Mouse (Mus musculus): ENCODE data around the gene Vmn1r74. TPM values are rescaled to one million over a fixed set of nuclear protein-coding genes. Genes with fewer than 3 reads are reported as not detected.
"Not testable (repeated sequence)": the region's sequence is repeated elsewhere in the genome, so short reads cannot be mapped to it uniquely, and the experiment has no call there.

The Vmn1r74 gene
- not detected in 2 replicates for polyA plus RNA-seq (2011; ENCODE audit: insufficient read depth, insufficient read length, low replicate concordance, missing spikeins)

GRCm38 (mm10) chr7:11833680-11834079 is at the start of gene Vmn1r74:
Gene Vmn1r74, plus strand, starts transcription at chr7:11833980.
- no peak within 1 kb of the TSS for H3K4me3 ChIP-seq (replicated peaks; ENCODE audit: control insufficient read depth, low read depth, low read length)

GRCm38 (mm10) chr7:11813751-11814150 is 20.0 kb upstream of the Vmn1r74 start:
- Histone ChIP-seq H3K4me1 (ENCODE audit: control insufficient read depth, insufficient read depth, low read length) (no peaks in the 10 kb centered on the region), H3K27ac (ENCODE audit: control insufficient read depth, insufficient read depth, low read depth, low read length, poor library complexity) (no peak overlapping the region), H3K4me3 (replicated peaks; ENCODE audit: control insufficient read depth, low read depth, low read length) (no peak overlapping the region)
- TF ChIP-seq CTCF (IDR thresholded peaks at IDR 0.05; ENCODE audit: control insufficient read depth, insufficient read depth, low read length) (no peak), POLR2A (IDR thresholded peaks at IDR 0.05; ENCODE audit: borderline replicate concordance, control insufficient read depth, low read depth, low read length) (no peak)

More at GRCm38 (mm10) chr7:11833680-11834079, at the start of gene Vmn1r74:
- WGBS = 64% methylated on average over 2 of the region's 2 CpGs
- Histone ChIP-seq H3K4me1 (ENCODE audit: control insufficient read depth, insufficient read depth, low read length) (no peaks in the 10 kb centered on the region), H3K27ac (ENCODE audit: control insufficient read depth, insufficient read depth, low read depth, low read length, poor library complexity) (no peak within 1 kb of the TSS)
- no peak for TF ChIP-seq POLR2A (IDR thresholded peaks at IDR 0.05; ENCODE audit: borderline replicate concordance, control insufficient read depth, low read depth, low read length)
- TF ChIP-seq CTCF (IDR thresholded peaks at IDR 0.05; ENCODE audit: control insufficient read depth, insufficient read depth, low read length) = no peak

- TF ChIP-seq POLR2A (IDR thresholded peaks at IDR 0.05; ENCODE audit: borderline replicate concordance, control insufficient read depth, low read depth, low read length) (no peak), CTCF (IDR thresholded peaks at IDR 0.05; ENCODE audit: control insufficient read depth, insufficient read depth, low read length) (no peak)
- Histone ChIP-seq H3K4me1 (ENCODE audit: control insufficient read depth, insufficient read depth, low read length) (no peaks in the 10 kb centered on the region), H3K27ac (ENCODE audit: control insufficient read depth, insufficient read depth, low read depth, low read length, poor library complexity) (no peak overlapping the region), H3K4me3 (replicated peaks; ENCODE audit: control insufficient read depth, low read depth, low read length) (no peak overlapping the region)
- WGBS = 84% methylated on average over 1 of the region's 1 CpGs
Observed at GRCm38 (mm10) chr7:11822166-11822565, 11.6 kb upstream of the Vmn1r74 start.

- not testable (repeated sequence) for H3K4me3 ChIP-seq (replicated peaks; ENCODE audit: control insufficient read depth, low read depth, low read length); H3K4me1 ChIP-seq (ENCODE audit: control insufficient read depth, insufficient read depth, low read length); H3K27ac ChIP-seq (ENCODE audit: control insufficient read depth, insufficient read depth, low read depth, low read length, poor library complexity)
- WGBS = 84% methylated on average over 9 of the region's 9 CpGs
Observed at GRCm38 (mm10) chr7:11823246-11823645, 10.5 kb upstream of the Vmn1r74 start.

DNA sequence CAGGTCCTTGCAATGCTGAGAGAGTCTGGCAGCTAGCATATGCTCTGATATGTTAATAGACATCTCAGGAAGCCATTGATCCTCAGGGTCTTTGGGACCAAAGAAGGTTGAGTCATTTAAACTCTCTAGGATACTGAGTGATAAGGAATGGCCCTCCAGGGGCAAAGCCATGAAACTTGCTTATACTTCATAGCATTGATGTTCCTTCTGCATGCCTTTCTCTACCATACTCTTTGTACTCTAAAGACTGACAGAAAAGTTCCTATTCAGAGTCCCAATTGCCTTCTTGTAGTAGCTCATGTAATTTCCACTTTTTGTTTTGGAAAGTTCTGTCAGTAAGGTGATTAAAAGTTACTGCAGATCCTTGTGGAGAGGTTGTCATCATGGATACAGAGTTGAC is 40.5 kb downstream of the Vmn1r74 start, which contains the start of gene Vmn1r75:
TSS of gene Vmn1r75 (plus strand) at position 301 of the 400 bp plus-strand sequence.
- H3K4me3 ChIP-seq (replicated peaks; ENCODE audit: control insufficient read depth, low read depth, low read length) = no peak within 1 kb of the TSS
- H3K4me1 ChIP-seq (ENCODE audit: control insufficient read depth, insufficient read depth, low read length) = no peaks in the 10 kb centered on the region
- H3K27ac ChIP-seq (ENCODE audit: control insufficient read depth, insufficient read depth, low read depth, low read length, poor library complexity) = no peak within 1 kb of the TSS
- TF ChIP-seq POLR2A (IDR thresholded peaks at IDR 0.05; ENCODE audit: borderline replicate concordance, control insufficient read depth, low read depth, low read length) = no peak
- TF ChIP-seq CTCF (IDR thresholded peaks at IDR 0.05; ENCODE audit: control insufficient read depth, insufficient read depth, low read length) = no peak

Other genes starting within 250 kb of the Vmn1r74 start
- not detected in 2 replicates for gene Zscan4-ps3, start 224.7 kb upstream of the Vmn1r74 start, polyA plus RNA-seq (2011; ENCODE audit: insufficient read depth, insufficient read length, low replicate concordance, missing spikeins)
- not detected in 2 replicates for gene Vmn1r72, start 153.8 kb upstream of the Vmn1r74 start, polyA plus RNA-seq (2011; ENCODE audit: insufficient read depth, insufficient read length, low replicate concordance, missing spikeins)
- not detected in 2 replicates for gene Vmn1r73, start 103.7 kb upstream of the Vmn1r74 start, polyA plus RNA-seq (2011; ENCODE audit: insufficient read depth, insufficient read length, low replicate concordance, missing spikeins)
- gene Vmn1r75, start 40.6 kb downstream of the Vmn1r74 start, polyA plus RNA-seq (2011; ENCODE audit: insufficient read depth, insufficient read length, low replicate concordance, missing spikeins) = not detected in 2 replicates
- not detected in 2 replicates for gene Vmn1r76, start 104.2 kb downstream of the Vmn1r74 start, polyA plus RNA-seq (2011; ENCODE audit: insufficient read depth, insufficient read length, low replicate concordance, missing spikeins)
- not detected in 2 replicates for gene Vmn1r77, start 202.8 kb downstream of the Vmn1r74 start, polyA plus RNA-seq (2011; ENCODE audit: insufficient read depth, insufficient read length, low replicate concordance, missing spikeins)